Mouse (Mus musculus) CH12.LX (cell line): Measurements from ENCODE around the gene Socs3. TPM values are rescaled to one million over a fixed set of nuclear protein-coding genes. Genes with fewer than 3 reads are reported as not detected.

ENCODE experiments used
- DNase-seq: peaks from one replicate; pipeline ENCODE4 v3.0.0-alpha.2; 2013; ENCODE audit errors: extremely low read depth
- H3K27ac ChIP-seq: 2 replicates; pipeline ENCODE4 v1.5.1; 2012; ENCODE audit warnings: low read depth, mild to moderate bottlenecking, control low read depth, moderate library complexity; ENCODE audit not compliant: insufficient read depth
- H3K27me3 ChIP-seq: replicated peaks from 2 replicates; pipeline ENCODE3; 2012; ENCODE audit warnings: inconsistent platforms
- H3K36me3 ChIP-seq, 2 experiments: replicated peaks in 1 of 2; 2 replicates each; pipeline versions ENCODE3 to v1.6.1; 2012; ENCODE audit warnings: inconsistent platforms in 1 of 2, low read length in 1 of 2, mild to moderate bottlenecking in 1 of 2, mixed read lengths in 1 of 2, moderate library complexity in 1 of 2; ENCODE audit not compliant: control insufficient read depth in 1 of 2, insufficient read depth in 1 of 2
- H3K4me1 ChIP-seq, 2 experiments: 2 replicates each; pipeline ENCODE4 v1.6.1; 2012; ENCODE audit warnings: inconsistent platforms in 1 of 2, moderate library complexity in 1 of 2; ENCODE audit not compliant: insufficient read depth in 2 of 2, control insufficient read depth in 1 of 2
- H3K4me2 ChIP-seq: 2 replicates; pipeline ENCODE4 v1.6.1; 2012; ENCODE audit warnings: low read depth, mild to moderate bottlenecking, control low read depth; ENCODE audit not compliant: poor library complexity, insufficient read depth, severe bottlenecking
- H3K4me3 ChIP-seq, 3 experiments: fragments of 150-350 bp in 1 of 3; sonication (generic) in 1 of 3; replicated peaks in 1 of 3; 2 replicates each; pipeline versions ENCODE3 to v1.5.1; 2011 to 2012; ENCODE audit warnings: low read depth in 2 of 3, low read length in 2 of 3, mild to moderate bottlenecking in 2 of 3, moderate library complexity in 2 of 3, control low read depth in 1 of 3, improper control_type of control experiment in 1 of 3, inconsistent platforms in 1 of 3, mixed read lengths in 1 of 3; ENCODE audit not compliant: poor library complexity in 1 of 3
- H3K79me2 ChIP-seq: replicated peaks from 2 replicates; pipeline ENCODE4 v1.6.1; 2012; ENCODE audit warnings: mild to moderate bottlenecking, moderate library complexity; ENCODE audit not compliant: control insufficient read depth, poor library complexity, insufficient read depth, severe bottlenecking; ENCODE audit errors: extremely low read depth
- H3K9ac ChIP-seq: 2 replicates; pipeline ENCODE4 v1.6.1; 2012; ENCODE audit warnings: low read depth, mild to moderate bottlenecking, control low read depth, moderate library complexity; ENCODE audit not compliant: insufficient read depth
- H3K9me3 ChIP-seq: replicated peaks from 2 replicates; pipeline ENCODE3; 2012; ENCODE audit warnings: low read length, inconsistent platforms, mixed read lengths
- BHLHE40 ChIP-seq: IDR thresholded peaks from 2 replicates; pipeline ENCODE4 v1.6.1; 2011; ENCODE audit warnings: mild to moderate bottlenecking, low read depth, low read length, improper control_type of control experiment
- E2F4 ChIP-seq: IDR thresholded peaks from 2 replicates; pipeline ENCODE4 v1.6.1; 2011; ENCODE audit warnings: low read depth, low read length, improper control_type of control experiment; ENCODE audit not compliant: insufficient replicate concordance
- ELF1 ChIP-seq: IDR thresholded peaks from 2 replicates; pipeline ENCODE4 v1.6.1; 2014; ENCODE audit warnings: low read depth, mild to moderate bottlenecking, inconsistent platforms, low read length, improper control_type of control experiment
- EP300 ChIP-seq: IDR thresholded peaks from 2 replicates; pipeline ENCODE4 v1.6.1; 2011; ENCODE audit warnings: low read length, improper control_type of control experiment
- ETS1 ChIP-seq: conservative IDR thresholded peaks from 2 replicates; pipeline ENCODE4 v1.6.1; 2012; ENCODE audit warnings: low read depth, mild to moderate bottlenecking, inconsistent platforms, low read length, improper control_type of control experiment, moderate library complexity
- HCFC1 ChIP-seq: IDR thresholded peaks from 2 replicates; pipeline ENCODE4 v1.6.1; 2012; ENCODE audit warnings: low read depth, mild to moderate bottlenecking, inconsistent platforms, low read length, improper control_type of control experiment
- IRF4 ChIP-seq: IDR thresholded peaks from 2 replicates; pipeline ENCODE4 v1.6.1; 2014; ENCODE audit warnings: low read depth, mild to moderate bottlenecking, inconsistent platforms, low read length, improper control_type of control experiment
- JUN ChIP-seq: IDR thresholded peaks from 2 replicates; pipeline ENCODE4 v1.6.1; 2011; ENCODE audit warnings: low read depth, mild to moderate bottlenecking, low read length, improper control_type of control experiment, moderate library complexity; ENCODE audit not compliant: insufficient read depth
- JUND ChIP-seq: conservative IDR thresholded peaks from 2 replicates; pipeline ENCODE4 v1.6.1; 2011; ENCODE audit warnings: low read depth, low read length, improper control_type of control experiment
- MAFK ChIP-seq: IDR thresholded peaks from 2 replicates; pipeline ENCODE4 v1.6.1; 2011; ENCODE audit warnings: low read length, improper control_type of control experiment; ENCODE audit not compliant: insufficient replicate concordance
- NELFE ChIP-seq: IDR thresholded peaks from 2 replicates; pipeline ENCODE4 v1.6.1; 2011; ENCODE audit warnings: low read depth, low read length, improper control_type of control experiment
- PAX5 ChIP-seq: IDR thresholded peaks from 2 replicates; pipeline ENCODE4 v1.6.1; 2012; ENCODE audit warnings: low read length, inconsistent platforms, mixed read lengths
- POLR2A ChIP-seq: IDR thresholded peaks from 2 replicates; pipeline ENCODE4 v1.6.1; 2011; ENCODE audit warnings: low read depth, mild to moderate bottlenecking, improper control_type of control experiment, low read length
- POLR2AphosphoS2 ChIP-seq: IDR thresholded peaks from 2 replicates; pipeline ENCODE4 v1.6.1; 2011; ENCODE audit warnings: low read depth, low read length, improper control_type of control experiment
- RAD21 ChIP-seq: IDR thresholded peaks from 2 replicates; pipeline ENCODE4 v1.6.1; 2011; ENCODE audit warnings: low read depth, mild to moderate bottlenecking, low read length, improper control_type of control experiment, moderate library complexity
- RCOR1 ChIP-seq: conservative IDR thresholded peaks from 2 replicates; pipeline ENCODE4 v1.6.1; 2012; ENCODE audit warnings: low read depth, mild to moderate bottlenecking, inconsistent platforms, low read length, improper control_type of control experiment
- SIN3A ChIP-seq: IDR thresholded peaks from 2 replicates; pipeline ENCODE4 v1.6.1; 2012; ENCODE audit warnings: low read length, improper control_type of control experiment, inconsistent platforms
- SMC3 ChIP-seq: IDR thresholded peaks from 2 replicates; pipeline ENCODE4 v1.6.1; 2011; ENCODE audit warnings: low read depth, low read length, improper control_type of control experiment
- TBP ChIP-seq: conservative IDR thresholded peaks from 2 replicates; pipeline ENCODE4 v1.6.1; 2011; ENCODE audit warnings: low read depth, low read length, improper control_type of control experiment
- USF2 ChIP-seq: conservative IDR thresholded peaks from 2 replicates; pipeline ENCODE4 v1.6.1; 2011; ENCODE audit warnings: low read depth, low read length, improper control_type of control experiment
- ZKSCAN1 ChIP-seq: IDR thresholded peaks from 2 replicates; pipeline ENCODE4 v1.6.1; 2012; ENCODE audit warnings: low read depth, inconsistent platforms, low read length, improper control_type of control experiment, borderline replicate concordance
- ZMIZ1 ChIP-seq: IDR thresholded peaks from 2 replicates; pipeline ENCODE4 v1.6.1; 2012; ENCODE audit warnings: low read depth, mild to moderate bottlenecking, inconsistent platforms, low read length, improper control_type of control experiment
- ZNF384 ChIP-seq: IDR thresholded peaks from 2 replicates; pipeline ENCODE4 v1.6.1; 2012; ENCODE audit warnings: low read depth, low read length, improper control_type of control experiment, inconsistent platforms
- dilution Hi-C: fragments of 300-500 bp; cut with MboI; formaldehyde crosslinking; loops from 2 replicates; pipeline ENCODE4 v1.14.3; 2020; ENCODE audit warnings: low sequenced_read_pairs; ENCODE audit not compliant: extremely low pct_unique_long_range_greater_than_20kb, extremely low pct_ligation_motif_present
- in situ Hi-C: fragments of 300-500 bp; cut with MboI; formaldehyde crosslinking; loops from 3 replicates; pipeline ENCODE4 v1.14.3; 2019; ENCODE audit warnings: low sequenced_read_pairs, low pct_ligation_motif_present, low pct_unique_long_range_greater_than_20kb, mixed read lengths
- polyA plus RNA-seq: library from polyadenylated mRNA; unstranded; fragments of >175 nt; gene quantifications from 2 replicates; pipeline ENCODE4 v1.2.1, GENCODE M21; 2012; ENCODE audit warnings: low read depth; ENCODE audit not compliant: insufficient read length
- total RNA-seq, 2 experiments: library from RNA; depleted of rRNA; stranded (reverse); fragments of 300-350 nt in 1 of 2; fragments of >200 nt in 1 of 2; gene quantifications; 2 replicates each; pipeline ENCODE4 v1.2.3; 2012 to 2014

Socs3 gene
- total and polyA plus RNA-seq, 3 experiments: 0.83 to 4.7 (median 1.2) TPM

DNA sequence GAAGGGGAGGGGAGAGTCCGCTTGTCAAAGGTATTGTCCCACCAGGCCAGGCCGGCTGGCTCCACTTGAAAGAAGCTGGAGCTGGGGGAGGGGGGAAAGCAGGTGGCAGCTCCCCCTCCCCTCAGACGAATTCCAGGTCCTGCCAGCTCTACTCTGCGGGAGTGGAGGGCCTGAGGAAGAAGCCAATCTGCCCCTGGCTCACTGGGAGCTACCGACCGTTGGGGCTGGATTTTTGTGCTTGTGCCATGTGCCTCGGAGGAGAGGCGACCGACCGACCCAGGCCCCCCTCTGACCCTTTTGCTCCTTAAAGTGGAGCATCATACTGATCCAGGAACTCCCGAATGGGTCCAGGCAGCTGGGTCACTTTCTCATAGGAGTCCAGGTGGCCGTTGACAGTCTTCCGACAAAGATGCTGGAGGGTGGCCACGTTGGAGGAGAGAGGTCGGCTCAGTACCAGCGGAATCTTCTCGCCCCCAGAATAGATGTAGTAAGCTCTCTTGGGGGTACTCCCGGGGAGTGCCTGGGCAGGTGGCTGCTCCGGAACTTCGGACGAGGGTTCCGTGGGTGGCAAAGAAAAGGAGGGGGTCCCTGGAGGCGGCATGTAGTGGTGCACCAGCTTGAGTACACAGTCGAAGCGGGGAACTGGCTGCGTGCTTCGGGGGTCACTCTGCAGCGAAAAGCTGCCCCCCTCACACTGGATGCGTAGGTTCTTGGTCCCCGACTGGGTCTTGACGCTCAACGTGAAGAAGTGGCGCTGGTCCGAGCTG is 2.4 kb downstream of the Socs3 start:
- Histone ChIP-seq H3K36me3 (peaks cover 6 to 11% of the 10 kb centered on the region in 2 experiments), H3K9ac (no peak overlapping the region), H3K4me3 (no peak overlapping the region), H3K4me1 (peaks cover 44 to 79% of the 10 kb centered on the region in 2 experiments)
- DNase-seq: no peak
- TF ChIP-seq TBP (no peak), SIN3A (no peak), ZMIZ1 (no peak), RAD21 (no peak), EP300 (no peak), PAX5 (no peak), HCFC1 (no peak), ETS1 (no peak), NELFE (no peak), JUND (no peak), USF2 (no peak), ZNF384 (no peak), E2F4 (no peak), SMC3 (no peak), BHLHE40 (no peak)
- TF ChIP-seq, all 38 proteins: peak for 0
- no peaks in the 10 kb centered on the region for H3K79me2 ChIP-seq
- peaks cover 19% of the 10 kb centered on the region for H3K9me3 ChIP-seq
- no peak overlapping the region for H3K4me2 ChIP-seq
- dilution Hi-C loops: no loop called here
- H3K27me3 ChIP-seq: peaks cover 75% of the 10 kb centered on the region
- no peak overlapping the region for H3K27ac ChIP-seq
- in situ Hi-C loops: loop anchor here (5.0 kb wide), 2 partner anchors 45 to 95 kb away; partner anchors contain the start of gene Tha1

DNA sequence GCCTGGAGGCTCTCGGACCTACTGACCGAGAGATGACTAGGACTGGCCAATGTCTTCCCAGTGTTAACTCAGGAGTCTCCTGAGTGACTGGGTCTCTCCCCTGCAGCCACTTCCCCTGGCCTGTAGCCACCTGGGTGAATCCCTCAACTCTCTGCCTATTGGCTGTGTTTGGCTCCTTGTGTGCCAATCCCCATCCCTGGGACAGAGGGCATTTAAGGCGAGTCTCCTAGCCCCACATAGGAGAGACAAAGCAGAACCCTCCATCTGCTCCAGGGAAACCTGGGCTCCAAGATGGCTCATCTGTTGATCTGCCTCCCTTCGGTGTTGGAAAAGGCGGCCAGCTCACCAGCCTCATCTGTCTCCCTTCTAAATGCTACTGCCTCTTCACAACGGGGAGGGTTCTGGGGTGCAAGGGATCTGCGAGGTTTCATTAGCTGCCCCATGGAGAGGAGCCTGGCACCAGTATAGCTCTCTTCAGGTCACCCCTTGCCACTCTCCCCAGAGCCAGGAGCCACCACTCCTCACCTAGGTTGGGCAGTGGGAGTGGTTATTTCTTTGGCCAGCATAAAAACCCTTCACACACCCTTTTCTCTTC is 3.2 kb downstream of the Socs3 start:
- dilution Hi-C loops (no loop called here), in situ Hi-C loops (loop anchor here (5.0 kb wide), 2 partner anchors 46 to 94 kb away; partner anchors contain the start of gene Tha1)
- TF ChIP-seq JUN: no peak
- no peak for TF ChIP-seq ZKSCAN1
- no peak for TF ChIP-seq IRF4
- no peak for TF ChIP-seq RAD21
- no peak for TF ChIP-seq RCOR1
- no peak for TF ChIP-seq POLR2A
- no peak for TF ChIP-seq ELF1
- no peak for TF ChIP-seq USF2
- TF ChIP-seq POLR2AphosphoS2: no peak
- TF ChIP-seq ZNF384: no peak
- no peak for TF ChIP-seq ZMIZ1
- TF ChIP-seq MAFK: no peak
- peaks cover 75% of the 10 kb centered on the region for H3K27me3 ChIP-seq
- 0 out of 2 replicates have a peak overlapping the region, but pooled peaks have one; percentile 7 for H3K27ac ChIP-seq
- peaks cover 6 to 11% of the 10 kb centered on the region in 2 experiments for H3K36me3 ChIP-seq
- H3K9ac ChIP-seq: no peak overlapping the region
- no peaks in the 10 kb centered on the region for H3K79me2 ChIP-seq
- DNase-seq: no peak
- peak overlapping the region; percentile 69; the same call in 1 of the 2 replicates for H3K4me2 ChIP-seq
- peak overlapping the region in 1 of 3 experiments; percentile 4 for H3K4me3 ChIP-seq
- peaks cover 48 to 78% of the 10 kb centered on the region in 2 experiments for H3K4me1 ChIP-seq
- peaks cover 19% of the 10 kb centered on the region for H3K9me3 ChIP-seq
